Mouse (Mus musculus): ENCODE data around the gene Urad. TPM values are rescaled to one million over a fixed set of nuclear protein-coding genes. Genes with fewer than 3 reads are reported as not detected.

The Urad gene
- polyA plus RNA-seq, 1 experiment from 2014 or later, result not detected

DNA sequence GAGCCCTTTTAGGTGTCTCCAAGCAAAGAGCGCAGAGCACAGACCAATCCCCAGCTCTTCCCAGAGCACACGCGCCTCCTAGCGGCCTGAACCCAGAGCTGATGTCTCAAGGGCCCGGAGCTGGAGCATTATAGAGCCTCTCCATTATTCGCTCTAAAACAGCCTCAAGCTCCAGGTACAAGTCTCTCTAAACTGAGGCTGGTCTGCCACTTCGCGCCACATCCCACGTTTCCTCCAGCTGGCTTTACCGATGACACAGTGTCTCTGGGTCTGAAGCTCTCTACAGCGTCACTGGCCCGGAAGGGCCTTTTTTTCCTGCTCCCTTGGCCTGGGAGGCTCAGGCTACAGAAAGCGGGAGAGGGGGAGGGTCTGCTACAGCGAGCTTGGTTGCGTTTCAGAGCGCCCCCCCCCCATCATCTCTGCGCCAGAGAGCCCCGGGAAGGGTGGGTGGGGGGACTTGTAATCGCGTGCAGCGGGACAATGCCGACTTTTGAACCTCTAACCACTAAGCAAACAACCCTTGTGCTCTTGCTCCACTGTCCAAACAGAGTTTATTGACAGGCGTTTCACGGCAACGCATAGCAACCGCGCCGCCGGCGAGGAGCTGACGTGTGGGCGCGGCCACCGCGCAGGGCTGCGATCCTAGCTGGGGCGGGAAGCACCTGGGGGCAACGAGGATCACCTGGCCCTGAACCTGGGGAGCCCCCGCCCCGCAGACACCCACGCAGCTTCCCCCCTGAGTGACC, 22.8 kb downstream of the Urad start:
- H3K27me3 ChIP-seq (ENCODE audit: control insufficient read depth, insufficient read depth, low read length), result peaks cover 94% of the 10 kb centered on the region
- DNase-seq (peak; percentile 82), ATAC-seq (ENCODE audit: low FRiP score, low TSS enrichment) (no peak)
- no peak overlapping the region for H3K4me3 ChIP-seq (replicated peaks; ENCODE audit: low read depth, low read length)
- no peak overlapping the region for H3K27ac ChIP-seq (replicated peaks; ENCODE audit: low read depth, low read length)
- H3K4me1 ChIP-seq (ENCODE audit: control insufficient read depth, insufficient read depth, low read length), result no peaks in the 10 kb centered on the region
- WGBS, result under 1% methylated on average over 41 of the region's 41 CpGs
- H3K9me3 ChIP-seq (ENCODE audit: control insufficient read depth, low read length), result no peaks in the 10 kb centered on the region
- H3K4me2 ChIP-seq (ENCODE audit: low read length), result peak overlapping the region; percentile 37
- no peak overlapping the region for H3K9ac ChIP-seq (replicated peaks; ENCODE audit: low read length)
- no peaks in the 10 kb centered on the region for H3K36me3 ChIP-seq (ENCODE audit: control insufficient read depth, insufficient read depth, low read length)

DNA sequence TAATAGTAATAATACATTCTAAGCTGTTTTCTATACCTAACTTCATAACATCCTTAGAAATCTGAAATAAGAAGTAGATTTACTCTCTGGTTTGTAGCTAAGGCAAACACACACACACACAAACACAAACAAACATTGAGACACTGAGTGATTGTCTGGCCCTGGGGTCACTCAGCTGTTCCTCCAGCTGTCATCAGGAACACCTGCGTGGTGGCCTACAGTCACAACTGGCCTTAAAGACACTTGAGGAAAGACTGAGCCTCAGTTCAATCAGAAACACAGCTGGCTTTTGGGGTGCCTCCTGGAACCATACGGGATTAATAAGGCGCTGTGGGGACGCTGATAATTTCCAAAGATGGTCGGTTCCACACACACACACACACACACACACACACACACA, 25.0 kb downstream of the Urad start:
- 62% methylated on average over 5 of the region's 5 CpGs for WGBS
- H3K36me3 ChIP-seq (ENCODE audit: control insufficient read depth, insufficient read depth, low read length), result no peaks in the 10 kb centered on the region
- H3K27me3 ChIP-seq (ENCODE audit: control insufficient read depth, insufficient read depth, low read length), result peaks cover 95% of the 10 kb centered on the region
- ATAC-seq (ENCODE audit: low FRiP score, low TSS enrichment) (no peak), DNase-seq (no peak)
- H3K4me2 ChIP-seq (ENCODE audit: low read length), result no peak overlapping the region
- H3K9me3 ChIP-seq (ENCODE audit: control insufficient read depth, low read length), result no peaks in the 10 kb centered on the region
- H3K4me3 ChIP-seq (replicated peaks; ENCODE audit: low read depth, low read length), result no peak overlapping the region
- no peak overlapping the region for H3K27ac ChIP-seq (replicated peaks; ENCODE audit: low read depth, low read length)
- no peak overlapping the region for H3K9ac ChIP-seq (replicated peaks; ENCODE audit: low read length)
- no peaks in the 10 kb centered on the region for H3K4me1 ChIP-seq (ENCODE audit: control insufficient read depth, insufficient read depth, low read length)

GRCm38 (mm10) chr5:147294121-147294520, 28.1 kb downstream of the Urad start:
- peaks cover 71% of the 10 kb centered on the region for H3K27me3 ChIP-seq (ENCODE audit: control insufficient read depth, insufficient read depth, low read length)
- no peaks in the 10 kb centered on the region for H3K36me3 ChIP-seq (ENCODE audit: control insufficient read depth, insufficient read depth, low read length)
- H3K9ac ChIP-seq (replicated peaks; ENCODE audit: low read length), result no peak overlapping the region
- no peak for ATAC-seq (ENCODE audit: low FRiP score, low TSS enrichment)
- H3K4me1 ChIP-seq (ENCODE audit: control insufficient read depth, insufficient read depth, low read length), result no peaks in the 10 kb centered on the region
- H3K4me2 ChIP-seq (ENCODE audit: low read length), result no peak overlapping the region
- no peak overlapping the region for H3K4me3 ChIP-seq (replicated peaks; ENCODE audit: low read depth, low read length)
- H3K9me3 ChIP-seq (ENCODE audit: control insufficient read depth, low read length), result no peaks in the 10 kb centered on the region
- DNase-seq, result no peak
- WGBS, result 11% methylated on average over 20 of the region's 20 CpGs
- no peak overlapping the region for H3K27ac ChIP-seq (replicated peaks; ENCODE audit: low read depth, low read length)

DNA sequence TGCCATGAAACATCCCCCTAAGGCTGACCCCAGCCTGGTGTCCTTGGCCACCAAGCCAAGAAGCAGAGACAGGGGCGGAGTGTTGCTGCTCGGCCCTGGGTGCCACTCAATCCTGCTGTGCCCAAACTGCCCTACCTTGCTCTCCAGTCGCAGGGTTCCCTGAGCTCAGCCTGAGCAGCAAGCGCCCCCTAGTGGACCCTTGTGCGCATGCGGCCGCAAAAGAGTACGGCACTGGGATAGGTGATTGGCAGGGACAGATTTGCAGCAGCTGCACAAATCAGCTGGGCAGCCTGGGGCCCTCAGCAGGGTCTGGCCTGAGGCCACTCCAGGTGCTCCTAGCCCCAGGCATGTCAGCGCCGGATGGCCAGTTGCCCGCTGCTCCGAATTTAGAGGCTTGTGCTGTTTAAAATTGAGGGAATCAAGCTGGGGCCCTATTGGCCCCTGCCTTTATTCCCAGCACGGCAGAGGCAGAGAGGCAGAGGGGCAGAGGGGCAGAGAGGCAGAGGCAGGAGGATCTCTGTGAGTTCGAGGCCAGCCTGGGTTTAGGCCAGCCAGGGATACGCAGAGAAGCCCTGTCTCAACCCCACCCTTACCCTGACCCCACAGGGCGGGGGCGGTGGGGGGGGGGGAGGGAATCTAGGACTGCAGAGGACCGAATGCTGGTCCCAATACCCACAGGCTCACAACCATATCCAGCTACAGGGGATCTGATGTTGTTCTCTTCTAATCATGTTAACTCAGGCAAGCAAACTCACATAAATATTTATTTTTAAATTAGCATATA, 28.9 kb downstream of the Urad start:
- Histone ChIP-seq H3K9ac (replicated peaks; ENCODE audit: low read length) (no peak overlapping the region), H3K27me3 (ENCODE audit: control insufficient read depth, insufficient read depth, low read length) (peaks cover 63% of the 10 kb centered on the region), H3K9me3 (ENCODE audit: control insufficient read depth, low read length) (no peaks in the 10 kb centered on the region), H3K4me2 (ENCODE audit: low read length) (no peak overlapping the region), H3K4me1 (ENCODE audit: control insufficient read depth, insufficient read depth, low read length) (no peaks in the 10 kb centered on the region), H3K27ac (replicated peaks; ENCODE audit: low read depth, low read length) (no peak overlapping the region), H3K4me3 (replicated peaks; ENCODE audit: low read depth, low read length) (no peak overlapping the region), H3K36me3 (ENCODE audit: control insufficient read depth, insufficient read depth, low read length) (no peaks in the 10 kb centered on the region)
- WGBS, result 16% methylated on average over 18 of the region's 18 CpGs
- ATAC-seq (ENCODE audit: low FRiP score, low TSS enrichment) (peak; percentile 60), DNase-seq (peak; percentile 90)

GRCm38 (mm10) chr5:147292506-147293120, 29.6 kb downstream of the Urad start:
- H3K36me3 ChIP-seq (ENCODE audit: control insufficient read depth, insufficient read depth, low read length), result no peaks in the 10 kb centered on the region
- 51% methylated on average over 13 of the region's 13 CpGs for WGBS
- no peaks in the 10 kb centered on the region for H3K9me3 ChIP-seq (ENCODE audit: control insufficient read depth, low read length)
- no peak overlapping the region for H3K9ac ChIP-seq (replicated peaks; ENCODE audit: low read length)
- H3K4me3 ChIP-seq (replicated peaks; ENCODE audit: low read depth, low read length), result no peak overlapping the region
- ATAC-seq (ENCODE audit: low FRiP score, low TSS enrichment) (no peak), DNase-seq (no peak)
- no peak overlapping the region for H3K4me2 ChIP-seq (ENCODE audit: low read length)
- H3K27me3 ChIP-seq (ENCODE audit: control insufficient read depth, insufficient read depth, low read length), result peaks cover 56% of the 10 kb centered on the region
- no peak overlapping the region for H3K27ac ChIP-seq (replicated peaks; ENCODE audit: low read depth, low read length)
- H3K4me1 ChIP-seq (ENCODE audit: control insufficient read depth, insufficient read depth, low read length), result no peaks in the 10 kb centered on the region

DNA sequence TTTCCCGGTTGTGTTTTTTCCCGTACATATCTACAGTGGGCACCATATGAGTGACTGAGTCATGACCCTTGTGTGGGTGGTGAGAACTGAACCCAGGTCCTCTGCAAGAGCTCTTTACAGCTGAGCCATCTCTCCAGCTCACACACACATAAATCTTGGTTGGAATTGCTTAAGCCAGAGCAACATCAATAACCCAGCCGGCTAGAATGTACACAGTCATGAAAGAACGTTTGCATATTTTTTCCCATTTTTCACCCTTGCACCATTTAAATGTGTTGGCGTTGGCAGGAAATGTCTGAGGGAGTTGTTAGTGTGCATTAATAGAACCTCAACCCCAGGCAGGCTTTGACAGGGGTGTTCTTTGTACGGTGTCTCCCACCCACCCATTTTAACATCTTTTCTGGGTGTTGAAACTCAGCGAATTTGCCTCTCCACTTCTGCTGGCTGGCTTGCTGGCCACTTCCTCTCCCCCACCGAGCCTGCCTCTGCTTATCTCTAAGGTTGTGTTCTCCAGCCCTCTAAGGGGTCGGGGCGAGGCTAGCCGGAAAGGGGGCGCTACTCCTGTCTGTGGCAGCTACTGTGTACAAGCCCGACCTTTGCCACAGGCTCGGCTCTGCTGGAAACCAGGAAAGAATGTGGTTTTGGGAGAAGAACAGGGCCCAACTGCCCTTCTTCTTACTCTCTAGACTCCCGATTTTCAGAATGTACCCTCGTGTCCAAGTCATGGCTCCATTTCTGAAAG, 30.3 kb downstream of the Urad start:
- no peak overlapping the region for H3K4me3 ChIP-seq (replicated peaks; ENCODE audit: low read depth, low read length)
- no peak overlapping the region for H3K4me2 ChIP-seq (ENCODE audit: low read length)
- no peaks in the 10 kb centered on the region for H3K36me3 ChIP-seq (ENCODE audit: control insufficient read depth, insufficient read depth, low read length)
- no peak overlapping the region for H3K9ac ChIP-seq (replicated peaks; ENCODE audit: low read length)
- DNase-seq, result no peak
- ATAC-seq (ENCODE audit: low FRiP score, low TSS enrichment), result no peak
- no peaks in the 10 kb centered on the region for H3K4me1 ChIP-seq (ENCODE audit: control insufficient read depth, insufficient read depth, low read length)
- peaks cover 49% of the 10 kb centered on the region for H3K27me3 ChIP-seq (ENCODE audit: control insufficient read depth, insufficient read depth, low read length)
- WGBS, result 37% methylated on average over 16 of the region's 16 CpGs
- H3K27ac ChIP-seq (replicated peaks; ENCODE audit: low read depth, low read length), result no peak overlapping the region
- no peaks in the 10 kb centered on the region for H3K9me3 ChIP-seq (ENCODE audit: control insufficient read depth, low read length)

- H3K4me2 ChIP-seq (ENCODE audit: low read length), result no peak overlapping the region
- no peaks in the 10 kb centered on the region for H3K4me1 ChIP-seq (ENCODE audit: control insufficient read depth, insufficient read depth, low read length)
- no peak overlapping the region for H3K4me3 ChIP-seq (replicated peaks; ENCODE audit: low read depth, low read length)
- H3K27ac ChIP-seq (replicated peaks; ENCODE audit: low read depth, low read length), result no peak overlapping the region
- no peaks in the 10 kb centered on the region for H3K36me3 ChIP-seq (ENCODE audit: control insufficient read depth, insufficient read depth, low read length)
- H3K27me3 ChIP-seq (ENCODE audit: control insufficient read depth, insufficient read depth, low read length), result peaks cover 26% of the 10 kb centered on the region
- H3K9me3 ChIP-seq (ENCODE audit: control insufficient read depth, low read length), result no peaks in the 10 kb centered on the region
- no peak for DNase-seq
- no peak for ATAC-seq (ENCODE audit: low FRiP score, low TSS enrichment)
- no peak overlapping the region for H3K9ac ChIP-seq (replicated peaks; ENCODE audit: low read length)
- 78% methylated on average over 4 of the region's 4 CpGs for WGBS
These were observed 37.9 kb downstream of the Urad start for GRCm38 (mm10) chr5:147284365-147284764.

DNA sequence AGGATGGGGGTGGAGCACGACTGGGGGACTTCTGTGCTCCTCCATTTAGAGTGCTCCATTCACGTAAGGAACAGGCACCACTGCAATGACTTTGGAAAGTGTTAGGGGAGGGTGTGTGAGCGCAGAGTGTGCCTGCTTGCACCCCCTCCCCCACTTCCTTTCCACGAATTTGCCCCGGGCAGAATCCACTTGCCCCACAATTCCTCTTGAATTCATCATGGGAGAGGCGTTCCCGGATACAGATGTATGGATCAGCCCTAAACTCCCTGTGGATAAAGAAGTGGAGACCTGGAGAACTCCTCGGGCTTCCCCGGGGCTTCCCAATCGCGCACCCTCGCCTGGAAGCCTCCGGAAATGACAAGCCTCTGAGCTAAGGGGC, 44.7 kb downstream of the Urad start:
- Histone ChIP-seq H3K4me1 (ENCODE audit: control insufficient read depth, insufficient read depth, low read length) (no peaks in the 10 kb centered on the region), H3K4me3 (replicated peaks; ENCODE audit: low read depth, low read length) (no peak overlapping the region), H3K36me3 (ENCODE audit: control insufficient read depth, insufficient read depth, low read length) (no peaks in the 10 kb centered on the region), H3K27me3 (ENCODE audit: control insufficient read depth, insufficient read depth, low read length) (peaks cover 86% of the 10 kb centered on the region), H3K9ac (replicated peaks; ENCODE audit: low read length) (no peak overlapping the region), H3K4me2 (ENCODE audit: low read length) (no peak overlapping the region), H3K9me3 (ENCODE audit: control insufficient read depth, low read length) (no peaks in the 10 kb centered on the region), H3K27ac (replicated peaks; ENCODE audit: low read depth, low read length) (no peak overlapping the region)
- DNase-seq, result no peak
- no peak for ATAC-seq (ENCODE audit: low FRiP score, low TSS enrichment)
- WGBS, result under 1% methylated on average over 13 of the region's 13 CpGs

Measured in midbrain, embryonic 14.5 days (tissue).